Mouse (Mus musculus): Measurements from ENCODE around the gene Pcca. TPM values are rescaled to one million over a fixed set of nuclear protein-coding genes. Genes with fewer than 3 reads are reported as not detected.

The Pcca gene
- polyA plus RNA-seq, 1 experiment from 2014 or later = 23.8 TPM

GRCm38 (mm10) chr14:122736806-122737205 lies 202.7 kb downstream of the Pcca start:
- no peak for TF ChIP-seq CTCF (IDR thresholded peaks at IDR 0.05; ENCODE audit: low read depth)

GRCm38 (mm10) chr14:122747860-122748842 lies 214.0 kb downstream of the Pcca start:
- H3K36me3 ChIP-seq (ENCODE audit: insufficient read depth) = no peaks in the 10 kb centered on the region
- H3K27ac ChIP-seq (ENCODE audit: low read depth) = no peak overlapping the region
- no peak overlapping the region for H3K4me3 ChIP-seq (ENCODE audit: low read depth, low read length)
- DNase-seq (peak; percentile 36), ATAC-seq (ENCODE audit: insufficient read depth) (peak; percentile 41; the same call in 1 of the 2 replicates)
- no peak overlapping the region for H3K4me2 ChIP-seq
- H3K9ac ChIP-seq = no peak overlapping the region
- TF ChIP-seq CTCF (IDR thresholded peaks at IDR 0.05; ENCODE audit: low read depth) = no peak
- no peaks in the 10 kb centered on the region for H3K4me1 ChIP-seq (ENCODE audit: insufficient read depth)
- WGBS = 50% methylated on average over 3 of the region's 3 CpGs
- no peaks in the 10 kb centered on the region for H3K27me3 ChIP-seq (ENCODE audit: insufficient read depth, low read length)
- H3K9me3 ChIP-seq (ENCODE audit: low read depth, low read length) = no peaks in the 10 kb centered on the region

More at GRCm38 (mm10) chr14:122736806-122737205, 202.7 kb downstream of the Pcca start:
- H3K9ac ChIP-seq = no peak overlapping the region
- no peak overlapping the region for H3K27ac ChIP-seq (ENCODE audit: low read depth)
- ATAC-seq (ENCODE audit: insufficient read depth) = peak; percentile 90
- peak; percentile 86 for DNase-seq
- no peak overlapping the region for H3K4me2 ChIP-seq
- H3K9me3 ChIP-seq (ENCODE audit: low read depth, low read length) = no peaks in the 10 kb centered on the region
- no peaks in the 10 kb centered on the region for H3K4me1 ChIP-seq (ENCODE audit: insufficient read depth)
- no peak overlapping the region for H3K4me3 ChIP-seq (ENCODE audit: low read depth, low read length)
- no peaks in the 10 kb centered on the region for H3K27me3 ChIP-seq (ENCODE audit: insufficient read depth, low read length)
- H3K36me3 ChIP-seq (ENCODE audit: insufficient read depth) = no peaks in the 10 kb centered on the region

- no peak for ATAC-seq (ENCODE audit: insufficient read depth)
- H3K36me3 ChIP-seq (ENCODE audit: insufficient read depth) = no peaks in the 10 kb centered on the region
- no peak overlapping the region for H3K9ac ChIP-seq
- no peak overlapping the region for H3K27ac ChIP-seq (ENCODE audit: low read depth)
- no peaks in the 10 kb centered on the region for H3K9me3 ChIP-seq (ENCODE audit: low read depth, low read length)
- TF ChIP-seq CTCF (IDR thresholded peaks at IDR 0.05; ENCODE audit: low read depth) = peak; percentile 37
- H3K4me1 ChIP-seq (ENCODE audit: insufficient read depth) = no peaks in the 10 kb centered on the region
- H3K27me3 ChIP-seq (ENCODE audit: insufficient read depth, low read length) = no peaks in the 10 kb centered on the region
- H3K4me3 ChIP-seq (ENCODE audit: low read depth, low read length) = no peak overlapping the region
- no peak for DNase-seq
- H3K4me2 ChIP-seq = no peak overlapping the region
- 93% methylated on average over 1 of the region's 1 CpGs for WGBS
Observed at GRCm38 (mm10) chr14:122751552-122751951, 217.4 kb downstream of the Pcca start.

GRCm38 (mm10) chr14:122753278-122753677 lies 219.2 kb downstream of the Pcca start:
- TF ChIP-seq CTCF (IDR thresholded peaks at IDR 0.05; ENCODE audit: low read depth) = no peak
- no peaks in the 10 kb centered on the region for H3K36me3 ChIP-seq (ENCODE audit: insufficient read depth)
- no peak overlapping the region for H3K4me2 ChIP-seq
- DNase-seq (no peak), ATAC-seq (ENCODE audit: insufficient read depth) (no peak)
- no peak overlapping the region for H3K4me3 ChIP-seq (ENCODE audit: low read depth, low read length)
- H3K4me1 ChIP-seq (ENCODE audit: insufficient read depth) = no peaks in the 10 kb centered on the region
- H3K9ac ChIP-seq = no peak overlapping the region
- H3K27me3 ChIP-seq (ENCODE audit: insufficient read depth, low read length) = no peaks in the 10 kb centered on the region
- H3K27ac ChIP-seq (ENCODE audit: low read depth) = no peak overlapping the region
- 46% methylated on average over 2 of the region's 2 CpGs for WGBS
- no peaks in the 10 kb centered on the region for H3K9me3 ChIP-seq (ENCODE audit: low read depth, low read length)

- H3K4me1 ChIP-seq (ENCODE audit: insufficient read depth) = no peaks in the 10 kb centered on the region
- H3K36me3 ChIP-seq (ENCODE audit: insufficient read depth) = no peaks in the 10 kb centered on the region
- H3K9ac ChIP-seq = no peak overlapping the region
- H3K27me3 ChIP-seq (ENCODE audit: insufficient read depth, low read length) = no peaks in the 10 kb centered on the region
- TF ChIP-seq CTCF (IDR thresholded peaks at IDR 0.05; ENCODE audit: low read depth) = no peak
- ATAC-seq (ENCODE audit: insufficient read depth) (no peak), DNase-seq (no peak)
- H3K9me3 ChIP-seq (ENCODE audit: low read depth, low read length) = no peaks in the 10 kb centered on the region
- no peak overlapping the region for H3K4me3 ChIP-seq (ENCODE audit: low read depth, low read length)
- WGBS = 85% methylated on average over 3 of the region's 3 CpGs
- H3K4me2 ChIP-seq = no peak overlapping the region
- no peak overlapping the region for H3K27ac ChIP-seq (ENCODE audit: low read depth)
Observed at GRCm38 (mm10) chr14:122754311-122754710, 220.2 kb downstream of the Pcca start.

- H3K9ac ChIP-seq = no peak overlapping the region
- no peak for TF ChIP-seq CTCF (IDR thresholded peaks at IDR 0.05; ENCODE audit: low read depth)
- no peaks in the 10 kb centered on the region for H3K4me1 ChIP-seq (ENCODE audit: insufficient read depth)
- DNase-seq = peak; percentile 70
- no peaks in the 10 kb centered on the region for H3K9me3 ChIP-seq (ENCODE audit: low read depth, low read length)
- H3K27me3 ChIP-seq (ENCODE audit: insufficient read depth, low read length) = no peaks in the 10 kb centered on the region
- H3K4me3 ChIP-seq (ENCODE audit: low read depth, low read length) = no peak overlapping the region
- WGBS = 34% methylated on average over 13 of the region's 13 CpGs
- H3K36me3 ChIP-seq (ENCODE audit: insufficient read depth) = no peaks in the 10 kb centered on the region
- ATAC-seq (ENCODE audit: insufficient read depth) = peak; percentile 87
- H3K27ac ChIP-seq (ENCODE audit: low read depth) = no peak overlapping the region
- H3K4me2 ChIP-seq = 0 out of 2 replicates have a peak overlapping the region, but pooled peaks have one; percentile 15
Observed at GRCm38 (mm10) chr14:122755559-122755958, 221.4 kb downstream of the Pcca start.

- Histone ChIP-seq H3K36me3 (ENCODE audit: insufficient read depth) (no peaks in the 10 kb centered on the region), H3K27ac (ENCODE audit: low read depth) (no peak overlapping the region), H3K9ac (no peak overlapping the region), H3K4me2 (no peak overlapping the region), H3K9me3 (ENCODE audit: low read depth, low read length) (no peaks in the 10 kb centered on the region), H3K27me3 (ENCODE audit: insufficient read depth, low read length) (no peaks in the 10 kb centered on the region), H3K4me3 (ENCODE audit: low read depth, low read length) (no peak overlapping the region), H3K4me1 (ENCODE audit: insufficient read depth) (no peaks in the 10 kb centered on the region)
- TF ChIP-seq CTCF (IDR thresholded peaks at IDR 0.05; ENCODE audit: low read depth) = no peak
- no peak for ATAC-seq (ENCODE audit: insufficient read depth)
- 87% methylated on average over 1 of the region's 1 CpGs for WGBS
- no peak for DNase-seq
Observed at GRCm38 (mm10) chr14:122756671-122757070, 222.5 kb downstream of the Pcca start.

All from lung, embryonic 14.5 days (tissue).